Mouse (Mus musculus): ENCODE data around the gene Psap. TPM values are rescaled to one million over a fixed set of nuclear protein-coding genes. Genes with fewer than 3 reads are reported as not detected.

Psap gene
- total RNA-seq, 2 experiments from 2014 or later = 1,489 to 1,662 TPM

DNA sequence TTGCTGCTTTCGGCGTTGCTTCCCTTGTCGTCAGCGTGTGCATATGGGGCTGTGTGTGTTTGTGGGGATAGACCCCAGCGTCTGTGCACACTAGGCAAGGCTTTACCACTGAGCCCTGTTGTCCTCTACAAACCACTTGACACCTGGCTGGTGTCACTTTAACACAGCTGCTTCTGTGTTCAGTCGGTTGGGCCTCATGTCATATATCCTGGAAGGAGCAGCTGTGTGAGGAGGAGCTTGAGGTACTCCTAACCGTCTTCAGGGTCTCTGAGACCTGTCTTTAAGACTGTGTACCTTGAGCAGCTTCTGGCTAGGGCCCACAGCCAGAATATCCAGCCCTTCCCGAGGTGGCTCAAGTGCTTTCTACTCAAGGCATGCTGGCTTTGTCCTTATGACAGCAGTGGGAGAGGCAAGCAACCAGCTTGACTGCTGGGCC, 7.3 kb downstream of the Psap start:
- no peak for DNase-seq (ENCODE audit: low spot score in 2 of 2)
- intact Hi-C loops (cut with DNase I) = loop anchor here (5.0 kb wide), 1 partner anchor 37 kb away; no protein-coding TSS in a partner anchor

DNA sequence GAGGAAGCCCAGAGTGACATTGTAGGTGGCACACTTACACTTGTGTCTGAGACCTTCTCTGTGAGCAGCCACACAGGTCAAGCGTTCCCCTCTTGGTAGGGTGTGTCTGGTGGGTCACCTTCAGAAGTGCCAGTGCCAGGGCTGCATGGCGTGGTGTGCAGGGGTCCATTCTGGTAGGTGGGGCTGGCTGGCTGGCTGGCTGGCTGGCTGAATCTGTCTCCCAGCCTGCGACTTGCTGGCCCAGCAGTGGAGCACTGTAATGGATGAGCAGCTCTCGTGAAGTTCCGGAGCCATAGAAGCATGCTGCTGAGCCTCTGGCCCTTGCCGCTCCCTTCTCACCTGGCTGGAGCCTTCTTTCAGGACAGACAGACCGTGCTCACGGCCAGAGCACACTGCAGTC, 7.8 kb downstream of the Psap start:
- no peak for DNase-seq (ENCODE audit: low spot score in 2 of 2)
- intact Hi-C loops (cut with DNase I) = no loop called here

DNA sequence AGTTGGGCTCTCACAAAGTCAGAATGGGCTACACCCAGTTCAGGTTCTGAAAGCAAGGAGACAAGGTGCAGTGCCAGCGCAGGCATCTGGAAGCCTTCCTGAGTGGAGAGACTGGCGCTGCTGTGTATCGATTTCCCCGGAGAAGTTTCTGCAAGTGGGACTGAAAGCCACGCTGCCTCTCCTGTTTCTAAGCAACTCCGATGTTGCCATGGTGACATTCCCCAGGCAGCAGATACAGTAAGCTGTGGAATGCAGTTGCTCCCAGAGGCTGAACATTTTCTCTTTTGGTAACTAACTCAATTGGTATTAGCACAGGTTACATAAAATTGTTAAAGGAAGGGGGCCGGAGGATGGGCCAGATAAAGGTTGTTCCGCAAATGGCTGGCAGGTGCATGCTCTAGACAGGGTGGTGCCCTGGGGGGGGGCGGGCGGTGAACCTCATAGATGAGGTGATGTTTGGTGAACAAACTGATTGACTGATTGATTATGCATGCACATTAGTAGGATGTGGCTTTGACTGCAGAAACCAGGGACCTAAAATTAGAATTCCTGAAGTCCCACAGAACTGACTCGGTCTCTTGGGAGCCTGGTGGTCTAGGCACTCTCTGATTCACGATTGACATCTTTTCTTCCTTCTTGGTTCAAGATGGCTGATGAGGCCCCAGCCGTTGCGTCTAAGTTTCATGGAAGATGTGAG, 8.4 kb downstream of the Psap start:
- peak; percentile 73 to 79 for DNase-seq (ENCODE audit: low spot score in 2 of 2)
- intact Hi-C loops (cut with DNase I) = no loop called here

DNA sequence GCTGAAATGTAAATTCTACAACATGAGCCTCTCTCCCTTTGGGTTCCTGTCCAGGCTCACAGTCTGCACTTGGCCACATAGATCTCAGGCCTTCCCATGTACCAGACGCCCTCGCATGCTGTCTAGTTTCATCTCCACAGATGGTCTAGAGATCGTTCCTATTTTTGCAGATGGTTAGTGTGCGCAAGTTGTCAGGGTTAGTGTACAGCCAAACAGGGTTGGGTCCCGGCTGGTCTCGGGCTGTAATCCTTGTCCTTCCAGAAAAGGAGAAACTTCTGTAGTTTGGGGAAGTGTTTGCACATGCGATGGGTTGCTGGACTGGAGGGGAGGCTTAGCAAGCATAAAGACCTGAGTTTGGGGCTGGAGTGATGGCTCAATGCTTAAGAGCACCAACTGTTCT, 9.1 kb downstream of the Psap start:
- DNase-seq (ENCODE audit: low spot score in 2 of 2) = no peak

DNA sequence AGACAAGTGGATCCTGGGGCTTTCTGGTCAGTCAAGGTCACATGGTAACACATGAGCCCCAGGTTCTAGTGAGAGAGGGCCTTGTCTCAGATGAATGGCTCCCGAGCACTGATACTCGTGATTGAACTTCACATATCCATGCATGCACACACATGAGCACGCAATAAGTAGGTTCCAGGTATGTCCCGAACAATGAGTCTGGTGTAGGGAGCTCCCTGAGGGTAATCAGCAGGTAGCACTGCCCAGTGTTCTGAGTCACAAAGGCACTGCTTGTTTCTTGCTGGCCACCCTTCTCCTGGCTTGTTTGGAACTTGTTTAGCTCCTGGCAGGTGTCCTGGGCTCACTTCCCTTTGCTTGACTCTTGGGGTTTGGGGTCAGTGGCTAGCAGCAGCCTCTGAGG, 9.7 kb downstream of the Psap start:
- DNase-seq (ENCODE audit: low spot score in 2 of 2) = no peak
- intact Hi-C loops (cut with DNase I) = no loop called here

More for the DNA sequence above, 9.1 kb downstream of the Psap start:
- intact Hi-C loops (cut with DNase I) = no loop called here

DNA sequence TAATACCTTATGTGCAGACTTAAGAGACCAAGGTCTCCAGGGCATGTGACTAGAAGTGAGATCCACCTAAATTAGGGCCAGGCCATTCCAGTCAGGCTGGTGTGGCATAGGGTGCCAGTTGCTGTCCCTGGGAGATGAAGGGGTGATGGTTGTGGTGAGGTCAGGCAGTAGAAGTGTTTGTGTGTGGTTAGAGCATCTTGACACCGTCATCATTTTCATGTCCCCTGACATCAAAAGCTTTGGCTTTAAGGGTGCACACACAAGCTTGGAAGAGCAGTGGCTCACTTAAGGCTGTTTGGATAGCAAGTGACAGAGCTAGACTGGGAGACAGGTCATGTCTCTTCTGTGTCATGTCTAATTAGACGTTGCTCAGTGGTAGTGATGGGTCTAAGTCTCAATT, 10.3 kb downstream of the Psap start:
- intact Hi-C loops (cut with DNase I) = no loop called here
- no peak for DNase-seq (ENCODE audit: low spot score in 2 of 2)

DNA sequence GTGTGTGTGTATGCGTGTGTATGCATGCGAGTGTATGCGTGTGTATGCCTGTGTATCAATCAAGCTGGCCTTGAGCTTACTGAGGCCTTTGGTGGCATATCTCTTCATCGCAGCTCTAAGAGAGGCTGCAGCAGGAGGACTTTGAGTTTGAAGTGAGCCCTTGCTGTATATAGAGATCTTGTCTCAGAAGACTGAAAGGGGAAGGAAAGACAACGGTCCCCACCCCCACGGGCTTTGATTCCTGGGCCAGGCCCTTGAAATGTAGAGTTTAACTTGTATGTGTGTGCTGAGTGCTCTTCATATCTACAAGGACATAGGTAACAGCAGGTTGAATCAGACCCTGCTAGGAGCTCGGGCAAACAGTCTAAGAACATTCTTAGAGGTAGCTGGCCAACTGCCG, 11.8 kb downstream of the Psap start:
- intact Hi-C loops (cut with DNase I) = no loop called here
- DNase-seq (ENCODE audit: low spot score in 2 of 2) = no peak

DNA sequence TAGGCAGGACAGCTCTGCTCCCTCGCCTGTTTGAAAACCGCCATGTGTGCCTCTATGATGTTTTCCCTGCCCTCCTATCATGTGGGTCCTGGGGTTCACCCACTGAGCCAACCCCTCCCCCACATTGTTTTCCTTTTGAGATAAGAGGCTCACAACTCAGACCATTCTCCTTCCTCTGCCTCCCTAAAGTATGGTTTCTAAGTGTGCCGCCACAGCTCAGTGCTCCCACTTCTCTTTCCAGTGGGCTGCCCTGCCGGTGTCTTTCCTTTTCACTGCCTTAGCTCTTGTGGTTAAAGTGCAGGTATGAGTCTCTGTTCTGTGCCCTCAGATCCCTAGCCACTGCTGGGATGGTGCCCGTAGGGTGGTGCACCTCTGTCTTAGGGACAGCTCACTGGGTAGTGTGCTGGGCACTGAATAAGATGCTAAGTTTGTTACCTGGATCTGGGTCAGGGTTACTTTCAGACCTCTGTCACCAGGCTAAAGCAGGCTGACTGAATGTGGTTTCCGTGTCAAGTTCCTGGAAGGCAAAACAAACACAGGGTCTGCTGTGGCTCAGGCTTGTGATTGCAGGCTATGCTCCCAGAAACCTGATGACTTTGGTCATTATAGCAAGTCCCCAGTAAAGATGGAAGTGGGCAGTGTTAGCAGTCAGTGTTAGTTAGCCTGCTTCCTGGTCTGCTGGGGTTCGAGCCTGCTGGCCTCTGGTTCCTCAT, 12.8 kb downstream of the Psap start:
- intact Hi-C loops (cut with DNase I) = no loop called here
- no peak for DNase-seq (ENCODE audit: low spot score in 2 of 2)

DNA sequence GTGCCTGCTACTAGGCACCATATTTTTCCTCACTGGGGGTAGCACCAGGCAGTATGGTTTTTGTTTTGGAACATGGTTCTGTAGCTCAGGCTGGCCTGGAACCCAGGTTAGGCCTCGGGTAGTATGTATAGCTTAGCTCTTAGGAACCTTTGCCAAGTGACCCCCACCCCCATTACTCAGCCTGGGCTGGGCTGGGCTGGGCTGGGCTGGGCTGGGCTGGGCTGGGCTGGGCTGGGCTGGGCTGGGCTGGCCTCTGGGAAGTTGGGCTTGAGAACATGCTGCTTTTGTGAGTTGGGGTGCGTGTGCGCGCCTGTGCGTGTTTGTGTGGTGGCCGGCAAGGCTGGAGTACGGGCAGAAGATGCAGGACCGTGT, 13.3 kb downstream of the Psap start:
- DNase-seq (ENCODE audit: low spot score in 2 of 2) = no peak
- intact Hi-C loops (cut with DNase I) = no loop called here

DNA sequence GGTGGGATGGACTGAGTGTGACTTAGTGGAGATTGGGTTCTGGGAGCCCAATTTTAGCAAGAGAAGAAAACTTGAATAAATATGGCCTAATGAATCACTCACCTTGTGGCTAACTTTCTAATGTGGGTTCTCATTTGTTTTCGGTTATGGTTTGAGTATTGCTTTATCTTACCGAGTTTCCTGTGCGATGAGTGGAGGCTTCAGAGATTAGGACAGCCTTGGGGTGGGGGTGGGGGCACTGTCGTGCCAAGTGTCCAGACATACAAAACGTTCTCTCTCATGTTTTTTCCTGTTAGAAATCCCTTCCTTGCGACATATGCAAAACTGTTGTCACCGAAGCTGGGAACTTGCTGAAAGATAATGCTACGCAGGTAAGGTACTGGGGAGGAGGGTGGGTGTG, 14.8 kb downstream of the Psap start:
- no peak for DNase-seq (ENCODE audit: low spot score in 2 of 2)
- intact Hi-C loops (cut with DNase I) = no loop called here

DNA sequence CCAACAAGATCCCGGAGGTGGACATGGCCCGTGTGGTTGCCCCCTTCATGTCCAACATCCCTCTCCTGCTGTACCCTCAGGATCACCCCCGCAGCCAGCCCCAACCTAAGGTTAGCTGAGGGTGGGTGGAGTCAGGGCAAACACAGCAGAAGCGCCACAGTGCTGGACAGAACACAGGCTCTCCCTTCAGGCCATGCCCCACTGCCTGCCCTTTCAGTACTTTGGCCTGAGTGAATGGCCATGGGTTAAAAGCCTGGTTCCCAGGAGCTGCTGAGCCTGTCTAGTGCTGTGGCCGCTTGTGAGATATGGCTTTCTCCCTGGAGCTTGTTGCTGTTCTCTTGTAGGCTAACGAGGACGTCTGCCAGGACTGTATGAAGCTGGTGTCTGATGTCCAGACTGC, 17.2 kb downstream of the Psap start:
- no peak for DNase-seq (ENCODE audit: low spot score in 2 of 2)
- intact Hi-C loops (cut with DNase I) = no loop called here

DNA sequence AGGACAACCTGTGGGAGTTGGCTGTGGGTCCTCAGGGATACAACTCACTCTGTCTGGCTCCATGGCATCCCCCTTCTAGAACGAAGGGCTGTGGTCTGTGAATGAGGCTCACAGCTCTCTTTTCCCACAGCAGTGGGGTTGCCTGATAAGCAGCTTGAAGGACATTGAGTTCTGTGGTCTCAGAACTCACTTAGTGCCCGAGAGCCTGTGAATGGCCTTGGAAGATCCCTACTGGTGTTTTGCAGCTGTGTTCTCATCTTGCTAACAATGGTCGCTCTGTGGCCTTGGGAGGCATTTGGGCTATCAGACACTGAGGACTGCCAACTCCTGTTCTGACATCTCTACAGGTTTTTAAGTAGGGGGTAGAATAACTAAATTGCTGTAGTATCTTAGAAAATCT, 17.9 kb downstream of the Psap start:
- intact Hi-C loops (cut with DNase I) = no loop called here
- no peak for DNase-seq (ENCODE audit: low spot score in 2 of 2)

DNA sequence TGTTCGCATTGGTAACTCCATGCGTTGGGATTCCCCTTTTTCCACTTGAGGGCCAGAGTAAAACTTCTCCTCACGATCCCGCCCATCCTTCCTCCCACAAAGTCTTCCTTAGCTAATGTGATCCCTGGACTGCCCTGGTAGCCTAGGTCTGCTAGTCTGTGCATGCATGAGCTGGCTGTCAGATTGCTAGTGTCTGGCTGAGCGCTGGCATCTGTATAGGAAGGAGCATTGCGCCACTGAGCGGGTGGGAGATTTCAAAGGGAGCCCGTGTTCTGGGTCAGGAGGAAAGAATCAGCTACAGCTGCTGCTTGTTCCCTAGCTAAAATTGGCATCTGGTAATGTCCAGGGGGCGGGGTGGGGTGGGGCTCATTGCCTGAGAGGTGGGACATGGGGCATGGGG, 18.6 kb downstream of the Psap start:
- DNase-seq (ENCODE audit: low spot score in 2 of 2) = no peak
- intact Hi-C loops (cut with DNase I) = no loop called here

DNA sequence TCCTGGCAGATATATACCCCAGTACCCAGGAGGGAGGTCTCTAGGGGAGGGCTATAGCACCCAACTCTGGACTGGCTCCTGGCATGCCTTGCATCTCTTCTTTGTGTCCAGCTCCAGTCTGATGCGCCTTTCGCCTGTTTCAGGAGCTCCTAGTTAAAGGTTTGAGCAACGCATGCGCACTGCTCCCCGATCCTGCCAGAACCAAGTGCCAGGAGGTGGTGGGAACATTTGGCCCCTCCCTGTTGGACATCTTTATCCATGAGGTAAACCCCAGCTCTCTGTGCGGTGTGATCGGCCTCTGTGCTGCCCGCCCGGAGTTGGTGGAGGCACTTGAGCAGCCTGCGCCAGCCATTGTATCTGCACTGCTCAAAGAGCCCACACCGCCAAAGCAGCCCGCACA, 22.2 kb downstream of the Psap start:
- no peak for DNase-seq (ENCODE audit: low spot score in 2 of 2)
- intact Hi-C loops (cut with DNase I) = no loop called here

DNA sequence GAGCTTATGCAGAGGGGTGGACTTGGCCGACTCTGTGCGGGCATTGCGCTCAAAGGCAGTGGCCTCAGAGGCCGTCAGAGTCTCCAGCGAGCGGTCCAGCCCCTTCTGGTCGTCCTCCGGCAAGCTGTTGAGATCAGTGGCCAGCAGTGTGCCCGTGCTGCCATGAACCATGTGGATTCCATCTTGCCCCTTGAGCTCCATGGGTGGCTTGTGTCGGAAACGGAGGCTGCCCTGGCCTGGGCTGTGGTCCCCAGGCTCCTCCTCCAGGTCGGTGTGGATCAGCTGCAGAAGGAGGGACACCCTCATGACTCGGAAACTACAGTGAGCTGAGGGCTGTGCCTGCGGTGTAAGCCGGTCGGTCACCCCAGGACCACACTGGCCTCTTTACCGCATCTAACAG, 26.0 kb downstream of the Psap start:
- intact Hi-C loops (cut with DNase I) = no loop called here
- DNase-seq (ENCODE audit: low spot score in 2 of 2) = no peak

DNA sequence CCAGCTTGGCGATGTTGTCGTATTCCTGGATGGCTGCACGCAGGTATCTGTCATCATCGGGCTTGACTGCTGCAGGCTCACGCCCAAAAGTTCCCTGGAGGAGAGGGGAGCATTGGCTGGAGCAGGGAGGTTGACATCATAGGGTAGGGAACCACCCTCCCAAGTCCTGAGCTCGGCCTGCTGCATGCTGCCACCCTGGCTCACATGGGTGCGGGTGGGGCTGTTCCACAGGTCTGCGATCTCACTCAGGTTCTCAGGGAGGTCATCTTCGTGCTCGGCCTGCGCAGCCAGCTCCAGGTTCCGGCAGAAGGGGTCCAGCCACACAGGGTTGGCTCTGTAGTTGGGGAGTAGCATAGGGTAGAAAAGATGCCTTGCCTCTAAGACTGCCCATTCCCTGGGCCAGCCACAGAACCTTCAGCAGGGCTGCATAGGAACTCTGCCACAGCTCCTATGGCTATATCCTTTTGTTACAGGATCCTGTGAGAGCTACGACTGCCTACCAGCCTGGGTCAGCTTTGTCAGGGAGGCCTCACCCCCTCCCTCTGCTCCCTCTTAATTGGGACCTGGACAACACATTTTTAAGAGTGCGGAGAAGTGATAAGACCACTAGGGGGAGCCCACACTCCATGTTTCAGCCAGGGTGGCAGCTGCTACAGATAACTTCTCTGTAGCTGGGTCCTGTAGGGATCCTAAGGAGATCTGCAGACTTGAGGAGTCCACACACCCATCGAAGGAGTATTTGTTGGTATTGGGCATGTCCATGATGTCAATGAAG, 27.6 kb downstream of the Psap start:
- peak; percentile 68 to 74 for DNase-seq (ENCODE audit: low spot score in 2 of 2)
- intact Hi-C loops (cut with DNase I) = loop anchor here (2.0 to 5.0 kb wide), 3 partner anchors 108 to 456 kb away; partner anchors contain the start of gene Cdh23

DNA sequence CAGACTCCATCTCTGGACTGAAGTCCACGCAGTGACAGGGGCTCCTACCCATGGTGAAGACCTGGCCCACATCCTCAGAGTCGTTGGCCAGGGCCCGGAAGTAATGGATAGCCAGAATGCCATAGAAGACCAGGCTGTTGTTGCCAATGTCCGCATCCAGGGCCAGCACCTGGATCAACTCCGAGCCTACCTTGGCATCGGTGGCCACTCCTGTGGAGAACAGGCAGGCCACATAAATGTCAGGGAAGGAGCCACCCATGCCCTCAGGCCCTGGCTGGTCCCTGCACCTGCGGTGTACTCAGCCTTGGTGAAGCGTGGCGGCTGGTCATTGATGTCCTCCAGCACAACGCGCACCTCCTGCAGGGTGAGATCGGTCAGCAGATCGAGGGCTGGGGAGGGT, 33.2 kb downstream of the Psap start:
- DNase-seq (ENCODE audit: low spot score in 2 of 2) = no peak
- intact Hi-C loops (cut with DNase I) = no loop called here

DNA sequence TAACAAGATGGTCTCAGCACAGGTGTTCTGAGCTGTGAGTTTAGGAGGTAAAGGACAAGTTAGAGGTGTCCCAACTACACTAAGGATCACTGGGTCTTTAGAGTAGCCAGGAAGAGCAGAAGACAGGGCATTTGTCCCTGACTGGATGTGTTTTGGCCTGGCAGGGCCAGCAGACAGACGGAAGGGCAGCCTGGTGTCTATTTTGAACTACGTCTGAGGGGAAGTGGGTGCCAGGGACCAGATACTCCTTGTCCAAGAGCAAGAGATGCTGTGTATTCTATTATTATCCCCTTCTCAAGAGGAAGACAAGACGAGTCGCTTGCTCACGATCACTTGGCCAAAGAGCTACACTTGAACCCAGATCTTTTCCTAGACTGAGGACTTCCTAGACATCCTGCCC, 36.2 kb downstream of the Psap start:
- DNase-seq (ENCODE audit: low spot score in 2 of 2) = no peak

DNA sequence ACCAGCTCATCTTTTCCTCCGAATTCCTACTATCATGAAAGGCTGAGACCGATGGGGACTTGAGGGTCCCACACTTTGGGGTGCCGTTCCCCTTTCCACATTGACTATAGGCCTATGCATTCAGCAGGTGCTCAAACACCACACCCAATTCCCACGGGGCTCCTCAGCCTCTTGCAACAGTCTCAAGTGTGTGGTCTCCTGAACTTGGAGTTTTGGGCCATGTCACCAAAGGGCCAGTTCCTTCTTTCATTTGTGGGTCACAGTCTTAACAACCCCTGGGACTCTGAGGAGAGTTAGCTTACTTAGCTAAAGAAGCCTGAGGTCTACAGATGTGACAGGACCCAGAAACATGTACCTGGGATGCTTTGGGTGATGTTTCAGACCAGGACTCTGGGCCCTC, 38.7 kb downstream of the Psap start:
- intact Hi-C loops (cut with DNase I) = no loop called here
- no peak for DNase-seq (ENCODE audit: low spot score in 2 of 2)

More for the DNA sequence above, 36.2 kb downstream of the Psap start:
- intact Hi-C loops (cut with DNase I) = no loop called here

DNA sequence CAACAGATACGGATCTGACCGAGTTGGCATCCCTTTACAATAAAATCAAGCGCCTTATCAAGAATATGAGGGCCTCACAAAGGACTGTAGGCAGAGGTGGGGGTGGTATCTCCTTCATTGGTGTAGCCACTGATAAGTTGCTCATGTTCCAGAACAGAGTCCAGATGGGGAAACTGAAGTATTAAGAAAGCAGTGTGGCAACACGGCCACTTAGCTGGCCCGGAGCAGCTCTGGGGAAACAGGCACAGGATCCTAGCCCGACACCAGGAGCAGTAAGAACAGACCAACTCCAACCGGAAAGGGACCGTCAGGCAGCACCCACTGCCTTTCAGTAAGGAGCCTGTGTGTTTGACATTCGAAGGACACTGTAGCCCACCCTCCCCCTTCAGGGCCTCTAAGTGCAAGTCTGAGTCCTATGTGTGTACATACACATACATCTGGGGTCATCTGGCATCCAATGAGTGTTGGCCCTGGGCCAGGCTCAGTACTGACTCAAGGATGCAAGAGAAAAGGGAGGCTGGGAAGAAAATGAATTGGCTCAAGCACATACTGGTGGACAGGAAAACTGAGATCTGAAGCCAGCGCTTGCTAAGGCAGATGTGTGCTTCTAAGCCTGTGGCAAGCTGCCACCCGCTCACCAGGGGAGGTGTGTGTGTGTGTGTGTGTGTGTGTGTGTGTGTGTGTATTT, 51.7 kb downstream of the Psap start:
- DNase-seq (ENCODE audit: low spot score in 2 of 2) = no peak
- intact Hi-C loops (cut with DNase I) = no loop called here
